Mouse (Mus musculus): ENCODE measurements around the gene Ppm1n.

- TF ChIP-seq POLR2A (IDR thresholded peaks at IDR 0.05; ENCODE audit: control insufficient read depth in 1 of 2, insufficient read depth in 1 of 2, low read depth in 1 of 2, low read length in 2 of 2, poor library complexity in 1 of 2) (no peak), JUND (IDR thresholded peaks at IDR 0.05; ENCODE audit: low read depth, low read length) (no peak), GATA1 (IDR thresholded peaks at IDR 0.05; ENCODE audit: low read depth, low read length) (peak; percentile 80), CHD2 (IDR thresholded peaks at IDR 0.05; ENCODE audit: low read length) (no peak), CTCF (IDR thresholded peaks at IDR 0.05 in 2 of 3, conservative IDR thresholded peaks at IDR 0.05 in 1 of 3; ENCODE audit: control insufficient read depth in 1 of 3, insufficient read depth in 1 of 3, low read depth in 2 of 3, low read length in 3 of 3, poor library complexity in 1 of 3, severe bottlenecking in 1 of 3) (no peak), MAZ (IDR thresholded peaks at IDR 0.05; ENCODE audit: low read depth, low read length) (no peak), MAX (IDR thresholded peaks at IDR 0.05; ENCODE audit: low read length) (no peak), USF1 (IDR thresholded peaks at IDR 0.05; ENCODE audit: low read depth, low read length) (no peak), POLR2AphosphoS5 (IDR thresholded peaks at IDR 0.05; ENCODE audit: borderline replicate concordance, low read depth, low read length) (no peak), ZMIZ1 (IDR thresholded peaks at IDR 0.05; ENCODE audit: low read depth, low read length) (no peak)
Measured at GRCm38 (mm10) chr7:19325262-19326199, 45.7 kb upstream of the Ppm1n start.

All from MEL (cell line).